Mouse (Mus musculus) CH12F3 (cell line): Measurements from ENCODE around the gene Ccdc107.
"Not testable (repeated sequence)": the region's sequence is repeated elsewhere in the genome, so short reads cannot be mapped to it uniquely, and the experiment has no call there.

ENCODE experiments used
- in situ Hi-C: fragments of 300-500 bp; cut with MboI; formaldehyde crosslinking; loops from 2 replicates; pipeline ENCODE4 v1.14.3; 2020; ENCODE audit warnings: low sequenced_read_pairs

The Ccdc107 gene

GRCm38 (mm10) chr4:43483535-43484091, 9.1 kb upstream of the Ccdc107 start, which contains the start of gene Sit1:
Gene Sit1 (minus strand): TSS chr4:43483734.
- in situ Hi-C loops, result loop anchor here (5.0 kb wide), 1 partner anchor 41 kb away; the partner anchor contains the start of gene Tesk1

DNA sequence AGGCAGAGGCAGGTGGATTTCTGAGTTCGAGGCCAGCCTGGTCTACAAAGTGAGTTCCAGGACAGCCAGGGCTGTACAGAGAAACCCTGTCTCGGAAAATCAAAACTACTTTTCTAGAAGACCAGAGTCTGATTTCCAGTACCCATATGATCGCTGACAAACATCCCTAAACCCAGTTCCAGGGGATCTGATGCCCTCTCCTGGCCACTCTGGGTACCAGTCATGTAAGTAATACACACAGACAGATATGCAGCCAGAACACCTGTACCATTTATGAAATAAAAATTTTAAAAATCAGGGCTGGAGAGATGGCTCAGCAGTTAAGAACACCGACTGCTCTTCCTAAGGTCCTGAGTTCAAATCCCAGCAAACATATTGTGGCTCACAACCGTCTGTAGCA, 7.0 kb upstream of the Ccdc107 start:
- in situ Hi-C loops, result not testable (repeated sequence)

- in situ Hi-C loops, result no loop called here
These were observed 3.1 kb upstream of the Ccdc107 start for GRCm38 (mm10) chr4:43489611-43490010.

DNA sequence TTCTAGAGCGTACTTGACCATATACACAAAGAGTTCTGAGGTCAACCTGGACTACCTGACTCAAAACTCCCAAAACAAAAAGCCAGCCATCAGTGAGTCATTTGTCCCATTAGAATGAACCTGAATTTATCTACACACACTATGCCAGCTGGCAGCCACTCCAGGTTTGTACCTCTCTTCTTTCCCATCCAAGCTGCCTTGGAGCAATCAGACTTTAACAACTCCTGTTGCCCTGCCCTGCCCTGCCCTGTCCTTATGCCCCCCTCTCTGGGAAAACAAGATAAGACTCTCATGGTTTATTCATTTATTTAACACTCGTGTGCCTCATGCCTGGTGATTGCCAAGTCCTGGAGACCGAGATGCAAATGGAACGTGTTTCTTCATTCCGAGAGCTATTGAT, 1.9 kb upstream of the Ccdc107 start:
- in situ Hi-C loops, result no loop called here

DNA sequence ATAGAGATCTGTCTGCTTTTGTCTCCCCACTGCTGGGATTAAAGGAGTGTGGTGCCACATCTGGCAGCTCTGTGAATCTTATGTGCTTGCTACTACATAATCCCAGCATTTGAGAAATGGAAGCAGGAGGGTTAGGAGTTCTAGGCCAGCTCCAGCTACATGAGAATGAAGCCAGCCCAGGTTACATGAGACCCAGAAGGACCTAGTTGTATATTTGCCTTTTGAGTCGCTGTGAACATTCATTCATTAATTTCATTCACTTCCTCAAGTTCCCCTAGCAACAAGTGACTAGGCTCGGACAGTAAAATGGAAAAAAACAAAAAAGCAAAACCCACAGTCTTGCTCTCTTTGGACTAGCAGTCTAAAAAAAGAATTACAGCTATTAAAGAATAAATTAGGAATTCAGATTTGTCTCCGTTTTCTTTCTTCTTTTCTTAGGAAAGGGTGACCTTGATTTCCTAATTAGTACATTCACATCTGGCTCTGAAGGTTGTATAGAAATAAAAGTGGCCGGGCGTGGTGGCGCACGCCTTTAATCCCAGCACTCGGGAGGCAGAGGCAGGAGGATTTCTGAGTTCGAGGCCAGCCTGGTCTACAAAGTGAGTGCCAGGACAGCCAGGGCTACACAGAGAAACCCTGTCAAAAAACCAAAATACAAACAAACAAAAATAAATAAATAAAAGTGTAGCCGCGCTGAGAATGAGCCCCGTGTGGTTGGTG, 439 bp upstream of the Ccdc107 start:
- in situ Hi-C loops, result no loop called here

- in situ Hi-C loops, result no loop called here
These were observed 616 bp downstream of the Ccdc107 start for GRCm38 (mm10) chr4:43493186-43493845.

DNA sequence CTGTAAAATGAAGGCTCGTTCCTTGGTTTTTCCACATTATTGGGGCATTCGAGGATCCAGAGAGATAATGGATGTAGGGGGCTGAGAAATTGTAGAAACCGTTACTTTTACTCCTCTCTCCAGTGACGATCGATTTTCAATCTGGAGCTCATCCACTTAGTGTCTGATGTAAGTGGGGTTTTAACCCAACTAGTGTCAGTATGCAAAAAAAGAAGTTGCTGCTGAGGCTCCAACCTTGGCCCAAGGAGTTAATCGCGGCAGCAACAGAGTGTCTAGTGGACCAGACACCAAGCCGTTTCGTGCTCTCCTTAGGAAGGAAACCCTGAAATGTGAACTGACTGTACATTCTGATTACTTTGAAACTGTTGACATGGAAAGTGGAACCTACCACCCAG, 1.1 kb downstream of the Ccdc107 start:
- in situ Hi-C loops, result no loop called here

DNA sequence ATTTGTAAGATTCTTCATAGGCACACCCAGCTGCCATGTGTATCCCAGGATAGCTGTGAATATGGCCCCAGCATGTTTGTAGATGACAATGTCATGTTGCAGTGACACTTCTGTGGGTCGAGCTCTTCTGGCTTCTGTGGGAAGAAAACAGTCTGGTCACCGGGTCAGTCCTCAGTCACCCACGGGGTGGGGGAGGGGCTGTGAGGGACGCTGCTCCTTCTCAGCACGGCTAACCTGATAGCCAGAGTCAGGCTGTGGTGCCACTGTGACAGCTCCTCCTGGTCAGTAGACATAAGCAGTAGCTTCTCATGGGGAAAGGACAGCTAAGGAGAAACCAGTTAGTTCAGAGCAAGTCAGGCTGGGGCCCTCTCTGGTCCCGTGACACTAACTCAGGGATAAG, 3.9 kb downstream of the Ccdc107 start:
- in situ Hi-C loops, result no loop called here

GRCm38 (mm10) chr4:43497405-43497804, 4.7 kb downstream of the Ccdc107 start:
- in situ Hi-C loops, result no loop called here

DNA sequence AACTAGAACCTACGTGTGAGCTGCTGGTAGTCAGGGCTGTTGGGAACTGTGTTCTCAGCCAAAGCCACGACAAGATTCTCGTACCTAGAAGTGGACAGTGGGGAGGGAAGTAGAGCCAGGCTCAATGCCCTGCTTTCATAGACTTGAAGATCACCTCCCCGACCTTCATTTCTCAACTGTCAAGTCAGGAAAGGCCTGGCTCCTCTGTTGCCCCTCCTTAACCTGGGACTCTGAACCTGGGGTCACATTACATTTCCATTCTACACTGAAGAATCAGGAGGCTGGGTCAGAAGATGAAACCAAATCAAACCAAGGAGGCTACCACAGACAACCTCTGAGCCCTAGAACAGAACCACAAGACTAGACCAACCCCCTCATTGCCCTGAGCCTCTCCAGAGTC, 5.2 kb downstream of the Ccdc107 start:
- in situ Hi-C loops, result no loop called here

- in situ Hi-C loops, result no loop called here
These were observed 6.3 kb downstream of the Ccdc107 start for GRCm38 (mm10) chr4:43498983-43499382.

DNA sequence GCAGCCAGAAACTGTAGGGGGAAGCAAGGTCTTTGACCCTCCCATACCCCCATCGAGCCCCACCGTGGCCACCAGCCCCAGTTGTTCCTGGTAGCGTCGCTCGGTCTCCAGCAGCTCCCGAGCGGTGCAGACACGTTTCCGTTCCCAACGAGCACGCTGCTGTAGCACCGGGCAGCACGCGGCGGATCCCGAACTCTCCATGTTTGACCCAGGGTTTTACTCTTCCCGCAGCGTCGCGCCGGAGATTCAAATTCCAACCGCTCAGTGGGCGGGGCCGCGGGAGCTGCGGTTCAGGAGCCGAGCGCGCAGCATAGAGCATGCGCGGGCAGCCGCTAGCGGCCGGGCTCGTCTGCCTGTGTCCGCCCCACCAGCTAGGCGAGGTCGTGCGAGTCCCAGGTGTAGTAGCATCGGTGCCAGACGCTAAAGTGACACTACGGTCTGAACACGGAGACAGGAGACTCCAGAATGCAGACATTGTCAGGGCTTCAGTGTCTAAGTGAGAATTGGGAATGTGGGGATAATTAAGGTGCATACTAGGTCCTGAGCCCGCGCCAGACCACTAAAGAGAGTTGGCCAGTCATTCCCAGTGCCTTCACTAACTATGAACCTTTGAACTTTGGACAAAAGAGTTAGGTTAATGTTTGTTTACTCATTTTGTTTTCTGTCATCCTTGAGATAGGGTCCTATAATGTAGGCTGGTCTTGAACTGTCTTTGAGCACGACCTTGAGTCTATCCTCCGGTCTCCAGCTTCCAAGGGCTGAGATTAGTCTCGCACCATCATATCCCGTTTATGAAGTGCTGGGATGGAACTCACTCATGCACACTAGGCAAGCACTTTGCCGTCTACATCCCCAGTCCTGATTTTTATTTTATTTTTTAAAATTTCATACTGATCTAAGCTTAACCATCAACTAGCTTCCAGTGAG, 7.0 kb downstream of the Ccdc107 start, which contains the start of gene Arhgef39:
Gene Arhgef39 (minus strand): TSS at position 289 of the 927 bp plus-strand sequence.
- in situ Hi-C loops, result no loop called here

DNA sequence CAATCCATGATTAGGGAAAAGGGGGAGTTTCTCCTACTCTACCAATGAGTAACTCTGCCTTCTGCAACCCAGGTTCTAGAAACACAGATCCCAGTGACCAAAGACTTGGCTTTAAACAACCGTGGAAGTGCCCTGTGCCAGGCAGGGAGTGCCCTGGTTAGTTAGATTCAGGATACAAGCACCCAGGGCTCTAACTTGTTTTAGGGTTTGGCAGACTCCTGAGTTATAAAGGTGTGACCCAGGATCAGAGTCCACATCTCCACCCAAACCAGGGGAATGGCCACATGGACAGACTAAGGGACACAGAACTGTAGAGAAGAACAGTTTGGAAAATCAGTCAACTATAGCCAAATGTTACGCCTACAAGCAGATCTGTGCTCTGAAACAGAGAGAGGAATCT, 10.3 kb downstream of the Ccdc107 start:
- in situ Hi-C loops, result no loop called here

DNA sequence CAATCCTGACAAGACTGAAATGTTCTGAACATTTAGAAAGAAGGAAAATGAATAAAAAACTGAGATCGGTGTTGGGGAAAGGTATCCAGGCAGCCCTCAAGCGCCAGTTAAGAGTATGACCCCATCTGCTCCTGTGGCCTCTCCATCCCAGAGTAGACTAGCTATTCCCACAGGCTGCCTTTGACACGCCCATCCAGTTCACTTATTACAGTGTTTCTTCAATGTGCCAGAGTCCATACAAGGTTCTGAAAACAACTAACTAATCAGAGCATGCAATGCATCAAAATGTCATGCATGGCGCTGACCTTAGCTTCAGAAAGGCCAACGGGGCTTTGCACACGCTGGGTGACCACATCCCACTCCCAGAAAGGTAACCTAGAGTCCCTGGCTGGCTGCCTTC, 10.8 kb downstream of the Ccdc107 start:
- in situ Hi-C loops, result no loop called here

- in situ Hi-C loops, result no loop called here
These were observed 11.6 kb downstream of the Ccdc107 start for GRCm38 (mm10) chr4:43504269-43504668.

- in situ Hi-C loops, result no loop called here
These were observed 13.4 kb downstream of the Ccdc107 start for GRCm38 (mm10) chr4:43506074-43506473.

GRCm38 (mm10) chr4:43506536-43507185, 14.0 kb downstream of the Ccdc107 start, which contains the start of gene Car9:
Gene Car9 (plus strand): TSS chr4:43506966.
- in situ Hi-C loops, result no loop called here

- in situ Hi-C loops, result no loop called here
These were observed 15.4 kb downstream of the Ccdc107 start for GRCm38 (mm10) chr4:43507938-43508665.

DNA sequence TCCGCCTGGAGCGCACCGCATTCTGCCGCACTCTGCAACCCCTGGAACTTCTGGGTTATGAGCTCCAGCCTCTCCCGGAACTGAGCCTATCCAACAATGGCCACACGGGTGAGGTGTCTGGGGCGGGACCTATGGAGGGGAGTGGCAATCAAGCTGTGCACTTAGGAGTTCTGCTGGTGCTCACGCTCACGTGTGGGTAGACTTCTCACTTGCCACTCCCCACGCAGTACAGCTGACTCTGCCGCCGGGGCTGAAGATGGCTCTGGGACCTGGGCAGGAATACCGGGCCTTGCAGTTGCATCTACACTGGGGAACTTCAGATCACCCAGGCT, 15.9 kb downstream of the Ccdc107 start:
- in situ Hi-C loops, result no loop called here

DNA sequence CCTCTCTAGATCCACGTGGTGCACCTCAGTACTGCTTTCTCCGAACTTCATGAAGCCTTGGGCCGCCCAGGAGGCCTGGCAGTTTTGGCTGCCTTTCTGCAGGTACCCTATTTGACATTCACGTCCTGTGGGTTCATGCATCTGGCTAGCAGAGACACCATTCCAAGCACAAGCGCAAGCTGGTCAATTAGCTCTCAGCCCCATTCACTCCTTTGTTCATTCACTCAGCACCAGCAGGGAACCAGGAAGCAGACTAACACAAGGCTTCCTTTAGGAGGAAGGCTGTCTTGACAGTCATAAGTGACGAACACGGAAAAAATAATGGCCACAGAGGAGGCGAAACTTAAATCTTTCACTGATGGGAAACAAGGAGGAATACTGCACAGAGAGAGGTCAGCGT, 16.4 kb downstream of the Ccdc107 start:
- in situ Hi-C loops, result no loop called here
